Mouse (Mus musculus) forebrain, postnatal 0 days (tissue): ENCODE data around the gene Pgpep1l. TPM values are rescaled to one million over a fixed set of nuclear protein-coding genes. Genes with fewer than 3 reads are reported as not detected.

ENCODE experiments used
- ATAC-seq: fragments of 200-750 bp; cut with Nextera tagmentation; 2 replicates; pipeline ENCODE4 v1.8.0; 2017; ENCODE audit warnings: mild to moderate bottlenecking, moderate library complexity
- DNase-seq: peaks from one replicate; pipeline ENCODE4 v3.0.0-alpha.2; 2015
- H3K27ac ChIP-seq: fragments of 300-500 bp; sonication (generic); 2 replicates; pipeline ENCODE4 v1.5.1; 2014; ENCODE audit warnings: low read depth, mild to moderate bottlenecking, antibody characterized with exemption, low read length, moderate library complexity, mixed read lengths
- H3K27me3 ChIP-seq: fragments of 300-500 bp; sonication (generic); 2 replicates; pipeline ENCODE4 v1.6.1; 2014; ENCODE audit warnings: mild to moderate bottlenecking, low read length, mixed read lengths; ENCODE audit not compliant: insufficient read depth
- H3K36me3 ChIP-seq: fragments of 300-500 bp; sonication (generic); 2 replicates; pipeline ENCODE4 v1.6.1; 2014; ENCODE audit warnings: mild to moderate bottlenecking, moderate library complexity; ENCODE audit not compliant: insufficient read depth
- H3K4me1 ChIP-seq: fragments of 300-500 bp; sonication (generic); 2 replicates; pipeline ENCODE4 v1.6.1; 2014; ENCODE audit warnings: antibody characterized with exemption; ENCODE audit not compliant: insufficient read depth
- H3K4me2 ChIP-seq: fragments of 300-500 bp; sonication (generic); 2 replicates; pipeline ENCODE4 v1.6.1; 2014; ENCODE audit warnings: low read depth, mild to moderate bottlenecking, moderate library complexity
- H3K4me3 ChIP-seq: fragments of 300-500 bp; sonication (generic); 2 replicates; pipeline ENCODE4 v1.5.1; 2014; ENCODE audit warnings: low read depth, low read length, mixed read lengths
- H3K9ac ChIP-seq: fragments of 300-500 bp; sonication (generic); 2 replicates; pipeline ENCODE4 v1.6.1; 2014; ENCODE audit warnings: mild to moderate bottlenecking
- H3K9me3 ChIP-seq: fragments of 300-500 bp; sonication (generic); 2 replicates; pipeline ENCODE4 v1.6.1; 2016; ENCODE audit warnings: low read length
- CTCF ChIP-seq: sonication (generic); IDR thresholded peaks from 2 replicates; pipeline ENCODE4 v1.5.1; 2016; ENCODE audit warnings: antibody characterized with exemption, control low read depth, low read depth
- WGBS: fragments of 180-500 bp; shearing (Covaris S2); extraction: QIAGEN DNeasy Blood & Tissue Kit; methylation state at CpG from one replicate; pipeline ENCODE4 v1.1.7; 2014; 5-methylcytosine and 5-hydroxymethylcytosine counted together
- polyA plus RNA-seq: library from polyadenylated mRNA; unstranded; fragments of >200 nt; fragmentation: Nextera tagmentation; extraction: Ambion mirVana; gene quantifications from 2 replicates; pipeline ENCODE4 v1.2.1, GENCODE M21; 2015
- total RNA-seq: library from RNA; depleted of rRNA; stranded (reverse); fragments of >200 nt; gene quantifications from 2 replicates; pipeline ENCODE4 v1.2.3, GENCODE M21; 2014

The Pgpep1l gene
- total and polyA plus RNA-seq, 2 experiments from 2014 or later = 1.0 TPM; not detected in 1

DNA sequence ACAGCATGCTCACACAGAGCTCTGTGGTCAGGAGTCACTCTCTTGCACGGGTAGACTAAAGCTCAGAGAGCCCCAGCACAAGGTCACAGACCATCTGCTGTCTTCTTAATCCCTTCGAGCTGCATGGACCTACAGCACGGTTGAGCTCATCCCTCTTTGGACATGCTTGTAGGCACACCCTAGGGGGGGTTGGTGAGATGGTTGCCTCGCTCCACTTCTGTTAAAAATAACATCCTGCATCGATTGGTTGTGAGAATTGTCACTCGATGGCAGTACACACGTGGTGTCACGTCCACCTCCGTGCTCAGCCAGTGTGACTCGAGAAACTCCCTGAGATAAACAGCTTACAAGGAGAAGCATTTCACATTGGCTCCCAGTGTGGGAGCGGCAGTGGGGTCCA is 45.2 kb downstream of the Pgpep1l start:
- Histone ChIP-seq H3K4me1 (0 out of 2 replicates have a peak, but pooled peaks cover 3% of the 10 kb centered on the region), H3K4me3 (no peak overlapping the region), H3K4me2 (no peak overlapping the region), H3K9me3 (no peaks in the 10 kb centered on the region), H3K9ac (no peak overlapping the region), H3K27ac (no peak overlapping the region), H3K27me3 (no peaks in the 10 kb centered on the region), H3K36me3 (peaks cover 52% of the 10 kb centered on the region)
- DNase-seq (no peak), ATAC-seq (no peak)
- WGBS = 94% methylated on average over 11 of the region's 11 CpGs
- TF ChIP-seq CTCF = no peak

GRCm38 (mm10) chr7:68215522-68216070 is 48.4 kb downstream of the Pgpep1l start:
- DNase-seq (no peak), ATAC-seq (no peak)
- no peak for TF ChIP-seq CTCF
- no peak overlapping the region for H3K4me2 ChIP-seq
- H3K4me1 ChIP-seq = no peaks in the 10 kb centered on the region
- 81% methylated on average over 18 of the region's 18 CpGs for WGBS
- H3K4me3 ChIP-seq = no peak overlapping the region
- H3K27me3 ChIP-seq = no peaks in the 10 kb centered on the region
- H3K36me3 ChIP-seq = peaks cover 61% of the 10 kb centered on the region
- H3K27ac ChIP-seq = no peak overlapping the region
- H3K9ac ChIP-seq = no peak overlapping the region
- no peaks in the 10 kb centered on the region for H3K9me3 ChIP-seq

DNA sequence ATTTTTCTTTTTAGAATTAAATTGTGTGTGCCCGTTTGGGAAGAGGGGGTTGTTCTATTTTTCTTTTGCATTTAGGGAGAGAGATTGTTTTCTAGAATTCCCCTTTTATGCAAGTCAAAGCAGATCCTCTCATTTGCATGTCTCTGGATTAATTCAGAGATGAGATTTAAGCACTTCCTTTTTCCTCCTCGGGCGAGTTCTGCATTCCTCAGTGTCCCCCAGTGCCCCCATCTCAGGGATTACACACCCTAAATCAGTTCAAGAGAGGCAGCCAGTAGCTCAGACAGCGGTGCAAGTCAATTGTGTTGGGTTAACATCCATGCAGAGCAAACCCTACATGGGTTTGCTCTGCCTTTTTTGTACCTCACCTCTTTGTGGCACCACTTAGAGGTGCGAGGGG is 50.2 kb downstream of the Pgpep1l start:
- Histone ChIP-seq H3K4me3 (no peak overlapping the region), H3K9ac (no peak overlapping the region), H3K4me1 (no peaks in the 10 kb centered on the region), H3K27ac (no peak overlapping the region), H3K27me3 (no peaks in the 10 kb centered on the region), H3K4me2 (no peak overlapping the region), H3K36me3 (peaks cover 67% of the 10 kb centered on the region), H3K9me3 (no peaks in the 10 kb centered on the region)
- DNase-seq (no peak), ATAC-seq (no peak)
- WGBS = 58% methylated on average over 5 of the region's 5 CpGs
- TF ChIP-seq CTCF = no peak

- TF ChIP-seq CTCF = no peak
- H3K4me2 ChIP-seq = no peak overlapping the region
- ATAC-seq (no peak), DNase-seq (no peak)
- no peaks in the 10 kb centered on the region for H3K4me1 ChIP-seq
- H3K9ac ChIP-seq = no peak overlapping the region
- H3K36me3 ChIP-seq = peaks cover 69% of the 10 kb centered on the region
- no peak overlapping the region for H3K27ac ChIP-seq
- no peak overlapping the region for H3K4me3 ChIP-seq
- WGBS = 84% methylated on average over 7 of the region's 7 CpGs
- H3K9me3 ChIP-seq = no peaks in the 10 kb centered on the region
- H3K27me3 ChIP-seq = no peaks in the 10 kb centered on the region
Observed at GRCm38 (mm10) chr7:68211883-68212282, 52.1 kb downstream of the Pgpep1l start.

- 49% methylated on average over 4 of the region's 4 CpGs for WGBS
- peaks cover 63% of the 10 kb centered on the region for H3K36me3 ChIP-seq
- H3K4me2 ChIP-seq = no peak overlapping the region
- no peaks in the 10 kb centered on the region for H3K27me3 ChIP-seq
- no peaks in the 10 kb centered on the region for H3K4me1 ChIP-seq
- no peak overlapping the region for H3K27ac ChIP-seq
- no peak overlapping the region for H3K9ac ChIP-seq
- H3K9me3 ChIP-seq = no peaks in the 10 kb centered on the region
- ATAC-seq (no peak), DNase-seq (no peak)
- no peak overlapping the region for H3K4me3 ChIP-seq
- TF ChIP-seq CTCF = no peak
Observed at GRCm38 (mm10) chr7:68210417-68210816, 53.6 kb downstream of the Pgpep1l start.

DNA sequence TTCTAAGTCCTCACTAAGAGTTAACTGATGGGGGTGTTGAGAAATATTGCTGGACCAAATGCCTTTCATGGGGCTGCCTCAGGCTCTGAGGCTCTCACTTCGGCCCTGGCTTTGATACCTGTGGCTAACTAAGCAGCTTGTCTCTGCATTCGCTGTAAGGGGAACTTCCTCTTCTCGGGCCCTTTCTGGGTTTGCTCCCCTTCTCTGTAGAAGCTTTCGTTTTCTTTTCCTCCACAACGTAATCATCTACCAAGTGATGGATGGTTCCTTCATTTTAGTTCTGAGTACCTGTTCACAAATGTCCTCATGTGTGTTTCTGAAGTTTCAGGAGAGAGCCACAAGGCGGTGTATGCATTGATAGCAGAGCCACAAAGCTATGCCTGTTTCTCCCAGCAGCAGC is 55.0 kb downstream of the Pgpep1l start:
- WGBS = 96% methylated on average over 6 of the region's 6 CpGs
- ATAC-seq (no peak), DNase-seq (no peak)
- Histone ChIP-seq H3K9me3 (no peaks in the 10 kb centered on the region), H3K9ac (no peak overlapping the region), H3K4me2 (no peak overlapping the region), H3K4me1 (no peaks in the 10 kb centered on the region), H3K27ac (no peak overlapping the region), H3K4me3 (no peak overlapping the region), H3K27me3 (no peaks in the 10 kb centered on the region), H3K36me3 (peaks cover 53% of the 10 kb centered on the region)
- no peak for TF ChIP-seq CTCF

- H3K4me1 ChIP-seq = no peaks in the 10 kb centered on the region
- H3K27ac ChIP-seq = no peak overlapping the region
- no peak for TF ChIP-seq CTCF
- H3K9ac ChIP-seq = no peak overlapping the region
- ATAC-seq = no peak
- no peak for DNase-seq
- H3K4me2 ChIP-seq = no peak overlapping the region
- H3K9me3 ChIP-seq = no peaks in the 10 kb centered on the region
- WGBS = 92% methylated on average over 8 of the region's 8 CpGs
- peaks cover 66% of the 10 kb centered on the region for H3K36me3 ChIP-seq
- no peak overlapping the region for H3K4me3 ChIP-seq
- no peaks in the 10 kb centered on the region for H3K27me3 ChIP-seq
Observed at GRCm38 (mm10) chr7:68205776-68206427, 58.1 kb downstream of the Pgpep1l start.
